Mouse (Mus musculus): ENCODE measurements around the gene Rab13. TPM values are rescaled to one million over a fixed set of nuclear protein-coding genes. Genes with fewer than 3 reads are reported as not detected.

Gene Rab13
- polyA plus RNA-seq, 1 experiment from 2014 or later, result 17.5 TPM

DNA sequence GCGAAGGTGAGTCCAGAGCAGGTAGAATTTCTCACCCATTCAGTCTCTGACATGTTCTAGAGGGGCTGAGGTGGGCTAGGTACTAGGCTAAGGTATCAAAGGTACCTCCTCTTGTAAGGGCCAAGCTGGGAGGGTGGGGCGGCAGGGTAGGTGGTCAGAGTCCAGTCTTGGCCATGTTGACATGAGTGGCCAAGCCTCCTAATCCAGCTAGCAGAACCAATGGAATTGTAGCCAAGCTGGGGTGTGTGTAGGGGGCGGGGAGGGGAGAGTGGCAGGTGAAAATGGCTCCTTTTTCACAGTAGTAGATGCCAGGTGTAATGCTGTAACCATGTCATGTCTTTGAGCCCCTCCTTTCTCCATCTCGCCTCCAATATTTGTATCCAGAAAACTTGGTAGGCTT is 45.0 kb downstream of the Rab13 start:
- 90% methylated on average over 4 of the region's 4 CpGs for WGBS (ENCODE audit: missing documents)
- H3K36me3 ChIP-seq (ENCODE audit: inconsistent target), result peaks cover 64% of the 10 kb centered on the region

DNA sequence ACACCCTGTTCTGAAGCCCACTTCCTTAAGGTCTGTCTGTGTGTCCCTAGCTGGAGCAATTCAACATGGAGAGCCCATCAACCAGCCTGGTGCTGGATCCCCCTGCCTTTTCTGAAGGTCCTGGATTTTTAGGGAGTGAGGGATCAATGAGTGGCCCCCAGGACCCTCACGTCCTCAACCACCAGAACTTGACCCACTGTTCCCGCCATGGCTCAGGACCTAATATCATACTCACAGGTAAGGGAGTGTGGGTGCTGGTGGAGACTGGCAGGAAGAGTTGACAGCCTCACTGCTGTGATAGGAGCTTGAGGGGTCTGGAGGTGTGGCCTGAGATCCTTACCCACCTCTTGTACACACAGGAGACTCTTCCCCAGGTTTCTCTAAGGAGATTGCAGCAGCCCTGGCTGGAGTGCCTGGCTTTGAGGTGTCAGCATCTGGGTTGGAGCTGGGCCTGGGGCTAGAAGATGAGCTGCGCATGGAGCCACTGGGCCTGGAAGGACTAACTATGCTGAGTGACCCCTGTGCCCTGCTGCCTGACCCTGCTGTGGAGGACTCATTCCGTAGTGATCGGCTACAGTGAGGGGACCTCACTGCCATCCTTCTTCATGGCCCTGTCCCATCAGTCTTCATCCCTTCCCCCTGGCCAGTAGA is 49.8 kb downstream of the Rab13 start:
- Histone ChIP-seq H3K36me3 (ENCODE audit: inconsistent target) (peaks cover 52% of the 10 kb centered on the region), H3K4me3 (ENCODE audit: inconsistent target) (no peak overlapping the region), H3K27ac (no peak overlapping the region), H3K79me2 (ENCODE audit: inconsistent target) (peaks cover 26% of the 10 kb centered on the region)
- WGBS (ENCODE audit: missing documents), result 97% methylated on average over 5 of the region's 5 CpGs

More for the DNA sequence above, 45.0 kb downstream of the Rab13 start:
- Histone ChIP-seq H3K4me3 (ENCODE audit: inconsistent target) (no peak overlapping the region), H3K27ac (no peak overlapping the region), H3K79me2 (ENCODE audit: inconsistent target) (peaks cover 45% of the 10 kb centered on the region)

GRCm38 (mm10) chr3:90264687-90265033 is 51.2 kb downstream of the Rab13 start:
- WGBS (ENCODE audit: missing documents), result 6% methylated on average over 10 of the region's 10 CpGs
- Histone ChIP-seq H3K27ac (peak overlapping the region; percentile 65), H3K79me2 (ENCODE audit: inconsistent target) (peaks cover 33% of the 10 kb centered on the region), H3K36me3 (ENCODE audit: inconsistent target) (peaks cover 52% of the 10 kb centered on the region), H3K4me3 (ENCODE audit: inconsistent target) (peak overlapping the region; percentile 11; the same call in 1 of the 2 replicates)

GRCm38 (mm10) chr3:90265034-90265931 is 51.8 kb downstream of the Rab13 start, which contains the start of gene Dennd4b:
Dennd4b (plus strand) TSS chr3:90265185.
- WGBS (ENCODE audit: missing documents), result under 1% methylated on average over 63 of the region's 87 CpGs
- Histone ChIP-seq H3K4me3 (ENCODE audit: inconsistent target) (peak within 1 kb of the TSS; percentile 79), H3K36me3 (ENCODE audit: inconsistent target) (peaks cover 52% of the 10 kb centered on the region), H3K79me2 (ENCODE audit: inconsistent target) (peaks cover 40% of the 10 kb centered on the region), H3K27ac (peak within 1 kb of the TSS; percentile 98)

GRCm38 (mm10) chr3:90265932-90266741 is 52.6 kb downstream of the Rab13 start:
- peak overlapping the region; percentile 98 for H3K27ac ChIP-seq
- under 1% methylated on average over 14 of the region's 16 CpGs for WGBS (ENCODE audit: missing documents)
- H3K36me3 ChIP-seq (ENCODE audit: inconsistent target), result peaks cover 54% of the 10 kb centered on the region
- H3K4me3 ChIP-seq (ENCODE audit: inconsistent target), result peak overlapping the region; percentile 79
- peaks cover 45% of the 10 kb centered on the region for H3K79me2 ChIP-seq (ENCODE audit: inconsistent target)

DNA sequence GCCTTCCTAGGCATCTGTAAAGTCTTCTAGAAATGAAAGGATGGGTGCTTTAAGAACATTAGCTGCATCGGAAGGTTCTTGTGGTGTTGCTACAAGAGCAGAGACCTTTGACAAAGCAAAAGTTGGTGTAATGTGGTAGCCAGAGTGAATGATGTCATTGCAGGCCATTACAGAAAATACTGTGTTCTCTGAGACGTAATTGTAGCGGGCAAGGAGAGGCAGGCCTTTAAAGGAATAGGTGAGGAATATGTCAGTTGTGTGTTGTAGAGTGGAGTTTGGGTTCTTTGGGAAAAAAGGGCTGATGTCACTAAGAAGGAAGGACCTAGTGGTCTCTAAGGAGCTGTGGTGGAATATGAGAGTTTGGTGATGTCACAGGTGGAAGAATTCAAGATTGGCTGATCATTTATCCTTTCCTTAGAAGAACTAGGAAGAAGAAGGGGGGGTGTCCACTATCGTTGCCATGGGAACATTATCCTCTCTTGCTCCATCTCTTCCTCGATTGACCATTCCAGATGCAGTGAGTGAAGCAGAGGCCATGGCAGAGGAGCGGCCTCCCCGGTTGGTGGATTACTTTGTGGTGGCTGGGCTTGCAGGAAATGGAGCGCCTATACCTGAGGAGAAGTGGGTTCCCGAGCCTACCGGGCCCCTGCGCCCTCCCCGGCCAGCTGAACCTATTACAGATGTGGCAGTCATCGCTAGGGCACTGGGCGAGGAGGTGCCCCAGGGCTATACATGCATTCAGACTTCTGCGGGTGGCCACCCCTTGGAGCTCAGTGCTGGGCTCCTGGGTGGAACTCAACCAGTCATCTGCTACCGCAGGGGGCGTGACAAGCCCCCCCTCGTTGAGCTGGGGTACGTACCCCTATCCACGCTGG is 53.6 kb downstream of the Rab13 start:
- WGBS (ENCODE audit: missing documents), result 60% methylated on average over 19 of the region's 20 CpGs
- peak overlapping the region; percentile 79 for H3K4me3 ChIP-seq (ENCODE audit: inconsistent target)
- H3K79me2 ChIP-seq (ENCODE audit: inconsistent target), result peaks cover 49% of the 10 kb centered on the region
- peaks cover 54% of the 10 kb centered on the region for H3K36me3 ChIP-seq (ENCODE audit: inconsistent target)
- H3K27ac ChIP-seq, result peak overlapping the region; percentile 98

DNA sequence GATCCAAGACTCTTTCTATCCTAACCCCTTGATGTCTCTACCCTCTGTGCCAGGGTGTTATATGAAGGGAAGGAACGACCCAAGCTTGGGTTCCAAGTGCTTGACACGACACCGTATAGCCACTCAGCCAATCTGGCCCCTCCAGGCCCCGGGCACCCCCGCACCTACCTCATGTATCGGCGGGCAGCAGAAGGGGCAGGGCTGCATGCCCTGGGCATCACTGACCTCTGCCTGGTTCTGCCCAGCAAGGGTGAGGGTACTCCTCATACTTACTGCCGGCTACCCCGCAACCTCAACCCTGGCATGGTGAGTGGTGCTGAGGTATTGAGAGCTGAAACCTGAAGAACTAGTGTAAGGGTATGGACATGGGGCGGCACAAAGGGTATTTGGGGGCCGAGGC is 54.7 kb downstream of the Rab13 start:
- Histone ChIP-seq H3K27ac (no peak overlapping the region), H3K4me3 (ENCODE audit: inconsistent target) (no peak overlapping the region), H3K79me2 (ENCODE audit: inconsistent target) (peaks cover 51% of the 10 kb centered on the region), H3K36me3 (ENCODE audit: inconsistent target) (peaks cover 54% of the 10 kb centered on the region)
- WGBS (ENCODE audit: missing documents), result 99% methylated on average over 5 of the region's 11 CpGs

- Histone ChIP-seq H3K79me2 (ENCODE audit: inconsistent target) (peaks cover 51% of the 10 kb centered on the region), H3K27ac (no peak overlapping the region), H3K36me3 (ENCODE audit: inconsistent target) (peaks cover 60% of the 10 kb centered on the region), H3K4me3 (ENCODE audit: inconsistent target) (no peak overlapping the region)
- WGBS (ENCODE audit: missing documents), result 97% methylated on average over 16 of the region's 16 CpGs
Measured at GRCm38 (mm10) chr3:90268971-90269370, 55.5 kb downstream of the Rab13 start.

DNA sequence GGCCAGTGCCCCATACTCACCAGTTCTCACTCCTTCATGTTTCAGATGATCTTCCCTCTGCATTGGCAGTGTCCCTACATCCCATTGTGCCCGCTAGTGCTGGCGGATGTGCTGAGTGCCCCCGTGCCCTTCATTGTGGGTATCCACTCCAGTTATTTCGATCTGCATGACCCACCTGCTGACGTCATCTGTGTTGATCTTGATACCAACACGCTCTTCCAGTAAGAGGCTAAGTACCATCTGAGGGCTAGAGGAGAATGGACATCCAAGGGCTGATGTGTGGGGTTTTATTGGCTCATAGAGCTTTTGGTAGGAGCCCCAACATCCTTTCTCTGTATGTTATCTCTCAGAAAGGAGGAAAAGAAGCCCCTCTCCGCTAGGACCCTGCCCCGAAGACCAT is 57.3 kb downstream of the Rab13 start:
- no peak overlapping the region for H3K4me3 ChIP-seq (ENCODE audit: inconsistent target)
- peaks cover 51% of the 10 kb centered on the region for H3K79me2 ChIP-seq (ENCODE audit: inconsistent target)
- H3K27ac ChIP-seq, result no peak overlapping the region
- H3K36me3 ChIP-seq (ENCODE audit: inconsistent target), result peaks cover 77% of the 10 kb centered on the region
- WGBS (ENCODE audit: missing documents), result 97% methylated on average over 8 of the region's 8 CpGs

DNA sequence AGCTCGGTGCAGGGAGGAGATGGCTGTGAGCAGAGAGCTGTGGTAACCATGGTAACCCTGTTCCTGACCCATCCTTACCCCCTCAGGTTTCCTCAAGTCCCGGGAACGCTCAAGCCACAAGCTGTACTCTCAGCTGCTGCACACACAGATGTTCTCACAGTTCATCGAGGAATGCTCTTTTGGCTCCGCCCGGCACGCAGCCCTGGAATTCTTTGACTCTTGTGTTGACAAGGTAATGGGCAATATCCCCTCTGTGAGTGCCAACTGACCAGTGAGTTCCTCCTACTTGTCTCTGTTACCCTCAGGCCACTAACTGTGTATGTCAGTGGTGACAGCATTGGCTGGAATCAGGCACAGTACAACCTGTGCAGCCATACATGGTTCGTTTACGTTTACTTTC is 58.7 kb downstream of the Rab13 start:
- no peak overlapping the region for H3K27ac ChIP-seq
- 95% methylated on average over 9 of the region's 9 CpGs for WGBS (ENCODE audit: missing documents)
- peaks cover 90% of the 10 kb centered on the region for H3K36me3 ChIP-seq (ENCODE audit: inconsistent target)
- peaks cover 42% of the 10 kb centered on the region for H3K79me2 ChIP-seq (ENCODE audit: inconsistent target)
- H3K4me3 ChIP-seq (ENCODE audit: inconsistent target), result no peak overlapping the region

DNA sequence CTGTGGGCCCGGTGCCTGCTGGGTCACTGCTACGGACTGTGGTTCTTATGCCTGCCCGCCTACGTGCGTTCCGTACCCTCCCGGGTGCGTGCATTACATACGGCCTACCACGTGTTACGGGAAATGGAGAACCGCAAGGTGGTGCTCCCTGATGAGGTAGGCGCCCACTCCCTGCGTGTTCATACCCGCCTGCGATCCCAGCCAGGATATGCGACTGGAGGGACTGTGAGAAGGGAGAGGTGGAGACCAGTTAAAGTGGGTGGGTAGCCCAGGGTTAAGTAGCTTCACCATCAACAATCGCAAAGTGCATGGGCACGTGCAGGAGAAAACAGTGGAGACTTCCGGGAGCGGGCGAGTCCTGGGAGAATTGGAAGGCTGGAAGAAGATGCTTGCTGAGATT is 60.4 kb downstream of the Rab13 start:
- Histone ChIP-seq H3K36me3 (ENCODE audit: inconsistent target) (peaks cover 97% of the 10 kb centered on the region), H3K27ac (no peak overlapping the region), H3K4me3 (ENCODE audit: inconsistent target) (no peak overlapping the region), H3K79me2 (ENCODE audit: inconsistent target) (peaks cover 26% of the 10 kb centered on the region)
- WGBS (ENCODE audit: missing documents), result 92% methylated on average over 22 of the region's 22 CpGs

DNA sequence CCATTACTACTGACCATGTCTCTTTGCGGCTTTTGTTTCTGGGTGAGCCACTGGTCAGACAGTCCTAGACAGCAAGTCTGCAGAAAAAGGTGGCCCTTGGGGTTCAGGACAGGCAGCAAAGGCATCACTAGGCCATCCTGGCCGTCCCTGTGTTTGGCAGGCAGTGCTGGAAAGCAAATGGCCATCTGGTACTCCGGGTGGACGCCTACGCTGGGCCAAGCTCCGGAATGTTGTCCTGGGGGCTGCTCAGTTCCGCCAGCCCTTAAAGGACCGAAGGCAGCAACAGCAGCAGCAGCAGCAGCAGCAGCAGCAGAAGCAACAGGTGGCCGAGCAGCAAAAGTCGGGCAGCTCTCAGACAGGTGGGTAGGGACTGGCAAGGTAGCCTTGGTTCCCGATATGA is 61.8 kb downstream of the Rab13 start:
- H3K36me3 ChIP-seq (ENCODE audit: inconsistent target), result peaks cover 99% of the 10 kb centered on the region
- peaks cover 11% of the 10 kb centered on the region; the same call in 1 of the 2 replicates for H3K79me2 ChIP-seq (ENCODE audit: inconsistent target)
- no peak overlapping the region for H3K4me3 ChIP-seq (ENCODE audit: inconsistent target)
- WGBS (ENCODE audit: missing documents), result 94% methylated on average over 11 of the region's 11 CpGs
- no peak overlapping the region for H3K27ac ChIP-seq

Data from macrophage (primary cell).